Mouse (Mus musculus) kidney, adult 10 weeks (tissue): ENCODE measurements around the gene Cabcoco1. TPM values are rescaled to one million over a fixed set of nuclear protein-coding genes. Genes with fewer than 3 reads are reported as not detected.

Experiments
- polyA plus RNA-seq: library from polyadenylated mRNA; stranded (reverse); fragments of 350-450 nt; fragmentation: Illumina TruSeq; extraction: RNeasy Lipid Tissue Mini Kit (QIAGEN cat#74804); gene quantifications from one replicate; pipeline ENCODE4 v1.2.3, GENCODE M21; 2014; ENCODE audit warnings: low read depth, low replicate concordance

Gene Cabcoco1
- polyA plus RNA-seq: 38.2 TPM

GRCm38 (mm10) chr10:68541139-68541942 lies at the start of gene Cabcoco1:
TSS of gene Cabcoco1 (minus strand) at chr10:68541896.

Other genes starting within 250 kb of the Cabcoco1 start
- 13.3 TPM for gene Tmem26, start 181.8 kb upstream of the Cabcoco1 start, polyA plus RNA-seq